Mouse (Mus musculus): ENCODE measurements at regions not wholly inside any gene's neighbourhood (a gene's known extent, or its start where the extent isn't known, plus 50 kb on each side); places are given as distances from the start of the nearest gene placed in this dataset.
"Not testable (repeated sequence)": the region's sequence is repeated elsewhere in the genome, so short reads cannot be mapped to it uniquely, and the experiment has no call there.

- no peak overlapping the region for H3K4me2 ChIP-seq (replicated peaks; ENCODE audit: low read depth, low read length)
- no peaks in the 10 kb centered on the region for H3K27me3 ChIP-seq (ENCODE audit: control insufficient read depth, insufficient read depth, low read length)
- no peaks in the 10 kb centered on the region for H3K4me1 ChIP-seq (ENCODE audit: control insufficient read depth, insufficient read depth, low read length)
- H3K9me3 ChIP-seq (ENCODE audit: control insufficient read depth, low read depth, low read length), result no peaks in the 10 kb centered on the region
- no peak overlapping the region for H3K27ac ChIP-seq (ENCODE audit: low read length)
- H3K9ac ChIP-seq (replicated peaks; ENCODE audit: low read depth, low read length), result no peak overlapping the region
- ATAC-seq (ENCODE audit: insufficient number of reproducible peaks, insufficient read depth, low FRiP score, low read depth), result no peak; the same call in 1 of the 2 replicates
- WGBS, result 15% methylated on average over 8 of the region's 8 CpGs
- H3K4me3 ChIP-seq (ENCODE audit: low read depth, low read length), result no peak overlapping the region
- H3K36me3 ChIP-seq (ENCODE audit: control insufficient read depth, insufficient read depth, low read length), result no peaks in the 10 kb centered on the region
Measured at GRCm38 (mm10) chr5:68252671-68253070, 221.0 kb downstream of the Grxcr1 start.

DNA sequence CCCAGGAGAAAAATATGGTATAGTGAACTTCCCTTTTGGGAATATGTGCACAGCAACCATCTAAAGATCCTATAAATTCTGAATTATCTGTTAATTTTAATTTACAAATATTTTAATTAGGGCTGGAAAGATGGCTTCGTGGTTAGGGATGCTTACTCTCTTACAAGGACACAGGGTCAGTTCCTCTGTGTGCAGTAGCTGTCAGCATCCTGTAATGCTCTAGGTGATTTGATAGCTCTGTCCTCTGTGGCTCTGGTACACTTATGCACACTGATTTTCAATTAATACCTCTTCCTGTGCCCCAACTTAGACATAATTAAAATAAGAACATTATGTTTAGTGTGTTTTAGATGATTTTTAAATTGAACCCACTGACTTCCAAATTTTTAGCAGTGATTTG lies 221.8 kb downstream of the Grxcr1 start:
- 34% methylated on average over 1 of the region's 1 CpGs for WGBS
- H3K4me1 ChIP-seq (ENCODE audit: control insufficient read depth, insufficient read depth, low read length), result no peaks in the 10 kb centered on the region
- H3K27me3 ChIP-seq (ENCODE audit: control insufficient read depth, insufficient read depth, low read length), result no peaks in the 10 kb centered on the region
- H3K9ac ChIP-seq (replicated peaks; ENCODE audit: low read depth, low read length), result no peak overlapping the region
- H3K4me3 ChIP-seq (ENCODE audit: low read depth, low read length), result no peak overlapping the region
- no peak for ATAC-seq (ENCODE audit: insufficient number of reproducible peaks, insufficient read depth, low FRiP score, low read depth)
- H3K27ac ChIP-seq (ENCODE audit: low read length), result no peak overlapping the region
- no peaks in the 10 kb centered on the region for H3K36me3 ChIP-seq (ENCODE audit: control insufficient read depth, insufficient read depth, low read length)
- H3K9me3 ChIP-seq (ENCODE audit: control insufficient read depth, low read depth, low read length), result no peaks in the 10 kb centered on the region
- no peak overlapping the region for H3K4me2 ChIP-seq (replicated peaks; ENCODE audit: low read depth, low read length)

- ATAC-seq (ENCODE audit: insufficient number of reproducible peaks, insufficient read depth, low FRiP score, low read depth), result no peak
- no peaks in the 10 kb centered on the region for H3K4me1 ChIP-seq (ENCODE audit: control insufficient read depth, insufficient read depth, low read length)
- 69% methylated on average over 2 of the region's 2 CpGs for WGBS
Measured at GRCm38 (mm10) chr5:68254111-68254510, 222.5 kb downstream of the Grxcr1 start.

GRCm38 (mm10) chr5:68264206-68264605 lies 232.6 kb downstream of the Grxcr1 start:
- WGBS, result 81% methylated on average over 3 of the region's 3 CpGs
- no peak for ATAC-seq (ENCODE audit: insufficient number of reproducible peaks, insufficient read depth, low FRiP score, low read depth)

More at GRCm38 (mm10) chr5:68254111-68254510, 222.5 kb downstream of the Grxcr1 start:
- Histone ChIP-seq H3K36me3 (ENCODE audit: control insufficient read depth, insufficient read depth, low read length) (no peaks in the 10 kb centered on the region), H3K4me3 (ENCODE audit: low read depth, low read length) (no peak overlapping the region), H3K9me3 (ENCODE audit: control insufficient read depth, low read depth, low read length) (no peaks in the 10 kb centered on the region), H3K27me3 (ENCODE audit: control insufficient read depth, insufficient read depth, low read length) (no peaks in the 10 kb centered on the region), H3K9ac (replicated peaks; ENCODE audit: low read depth, low read length) (no peak overlapping the region), H3K27ac (ENCODE audit: low read length) (no peak overlapping the region), H3K4me2 (replicated peaks; ENCODE audit: low read depth, low read length) (no peak overlapping the region)

DNA sequence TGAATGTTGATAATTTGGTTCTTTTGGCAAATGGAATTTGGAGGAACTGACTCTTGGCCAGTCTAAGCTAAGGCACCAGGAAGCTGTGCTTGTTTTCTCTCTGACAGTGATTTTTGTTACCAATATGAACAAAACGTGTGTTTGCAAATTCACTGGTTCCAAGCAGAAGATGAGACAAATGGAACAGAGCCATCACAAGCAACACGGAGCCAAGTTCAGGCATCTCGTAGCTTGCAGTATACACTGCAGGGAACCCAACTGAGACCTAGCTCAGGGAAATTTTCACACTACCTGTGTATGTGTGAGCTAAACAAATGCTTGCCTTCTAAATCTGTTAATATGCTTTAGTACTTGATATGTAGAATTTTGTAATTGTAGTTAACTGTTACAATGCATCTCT lies 242.6 kb downstream of the Grxcr1 start:
- Histone ChIP-seq H3K36me3 (ENCODE audit: control insufficient read depth, insufficient read depth, low read length) (no peaks in the 10 kb centered on the region), H3K9me3 (ENCODE audit: control insufficient read depth, low read depth, low read length) (no peaks in the 10 kb centered on the region), H3K27ac (ENCODE audit: low read length) (no peak overlapping the region), H3K9ac (replicated peaks; ENCODE audit: low read depth, low read length) (no peak overlapping the region), H3K4me1 (ENCODE audit: control insufficient read depth, insufficient read depth, low read length) (no peaks in the 10 kb centered on the region), H3K27me3 (ENCODE audit: control insufficient read depth, insufficient read depth, low read length) (no peaks in the 10 kb centered on the region), H3K4me3 (ENCODE audit: low read depth, low read length) (no peak overlapping the region), H3K4me2 (replicated peaks; ENCODE audit: low read depth, low read length) (no peak overlapping the region)
- ATAC-seq (ENCODE audit: insufficient number of reproducible peaks, insufficient read depth, low FRiP score, low read depth), result no peak
- 74% methylated on average over 3 of the region's 3 CpGs for WGBS

More at GRCm38 (mm10) chr5:68264206-68264605, 232.6 kb downstream of the Grxcr1 start:
- Histone ChIP-seq H3K27ac (ENCODE audit: low read length) (no peak overlapping the region), H3K4me2 (replicated peaks; ENCODE audit: low read depth, low read length) (no peak overlapping the region), H3K9ac (replicated peaks; ENCODE audit: low read depth, low read length) (no peak overlapping the region), H3K4me1 (ENCODE audit: control insufficient read depth, insufficient read depth, low read length) (no peaks in the 10 kb centered on the region), H3K4me3 (ENCODE audit: low read depth, low read length) (no peak overlapping the region), H3K27me3 (ENCODE audit: control insufficient read depth, insufficient read depth, low read length) (no peaks in the 10 kb centered on the region), H3K9me3 (ENCODE audit: control insufficient read depth, low read depth, low read length) (no peaks in the 10 kb centered on the region), H3K36me3 (ENCODE audit: control insufficient read depth, insufficient read depth, low read length) (no peaks in the 10 kb centered on the region)

DNA sequence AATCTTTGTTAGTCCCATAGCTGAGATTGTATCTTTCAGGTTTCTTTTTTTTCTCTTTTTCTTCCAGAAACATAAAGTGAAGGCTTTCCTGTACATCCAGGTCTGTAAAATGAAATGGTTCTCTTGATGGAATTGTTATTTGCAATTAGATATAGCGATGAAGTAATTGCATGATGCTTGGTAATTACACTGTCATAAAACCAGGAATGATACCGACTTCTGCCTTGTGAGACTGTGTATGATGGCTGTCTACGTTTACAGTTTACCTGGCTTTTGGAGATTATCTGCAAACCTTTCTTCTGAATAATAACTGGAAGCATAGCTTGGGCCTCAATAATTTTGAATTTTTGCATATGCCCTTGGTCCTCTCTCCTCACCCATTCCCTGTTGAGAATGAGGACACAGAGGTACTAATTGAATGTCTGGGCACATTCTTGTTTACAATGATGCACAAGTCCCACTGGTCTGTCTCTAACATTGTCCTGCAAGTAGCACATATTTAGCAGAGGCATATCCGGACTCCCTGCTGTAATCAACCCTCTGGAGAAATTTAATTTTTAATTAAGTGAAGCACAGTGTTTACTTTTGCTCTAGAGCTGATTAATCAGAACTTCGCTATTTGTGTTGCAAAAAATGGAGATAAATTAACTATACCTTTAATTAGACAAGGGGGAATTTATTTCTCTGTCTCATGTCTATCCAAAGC lies 244.1 kb downstream of the Grxcr1 start:
- WGBS, result 79% methylated on average over 5 of the region's 5 CpGs
- H3K9me3 ChIP-seq (ENCODE audit: control insufficient read depth, low read depth, low read length), result no peaks in the 10 kb centered on the region
- H3K27me3 ChIP-seq (ENCODE audit: control insufficient read depth, insufficient read depth, low read length), result no peaks in the 10 kb centered on the region
- no peak overlapping the region for H3K9ac ChIP-seq (replicated peaks; ENCODE audit: low read depth, low read length)
- no peaks in the 10 kb centered on the region for H3K4me1 ChIP-seq (ENCODE audit: control insufficient read depth, insufficient read depth, low read length)
- no peak for ATAC-seq (ENCODE audit: insufficient number of reproducible peaks, insufficient read depth, low FRiP score, low read depth)
- H3K27ac ChIP-seq (ENCODE audit: low read length), result no peak overlapping the region
- no peak overlapping the region for H3K4me3 ChIP-seq (ENCODE audit: low read depth, low read length)
- H3K4me2 ChIP-seq (replicated peaks; ENCODE audit: low read depth, low read length), result no peak overlapping the region
- H3K36me3 ChIP-seq (ENCODE audit: control insufficient read depth, insufficient read depth, low read length), result no peaks in the 10 kb centered on the region

DNA sequence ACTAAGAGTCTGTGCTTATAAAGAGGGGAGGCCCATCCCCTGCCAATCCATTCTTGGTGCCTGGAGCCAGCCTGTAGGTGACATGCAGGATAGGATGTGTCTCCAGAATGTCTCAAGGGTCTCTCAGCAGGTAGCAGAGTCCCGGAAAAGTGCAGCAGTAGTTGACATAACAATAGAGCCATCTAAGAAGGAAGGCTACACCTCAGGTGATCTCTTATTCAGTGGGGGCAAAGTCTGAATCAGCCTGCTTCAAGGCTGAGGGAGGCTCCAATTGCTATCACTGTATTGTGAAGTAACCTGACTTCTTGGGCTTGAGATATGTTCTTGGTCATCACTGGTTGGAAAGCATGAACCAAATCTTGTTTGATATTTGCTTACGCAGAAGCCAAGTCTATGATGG lies 264.1 kb downstream of the Grxcr1 start:
- H3K4me2 ChIP-seq (replicated peaks; ENCODE audit: low read depth, low read length); H3K4me3 ChIP-seq (ENCODE audit: low read depth, low read length); H3K36me3 ChIP-seq (ENCODE audit: control insufficient read depth, insufficient read depth, low read length); H3K9me3 ChIP-seq (ENCODE audit: control insufficient read depth, low read depth, low read length); ATAC-seq (ENCODE audit: insufficient number of reproducible peaks, insufficient read depth, low FRiP score, low read depth); H3K27ac ChIP-seq (ENCODE audit: low read length); H3K9ac ChIP-seq (replicated peaks; ENCODE audit: low read depth, low read length); H3K4me1 ChIP-seq (ENCODE audit: control insufficient read depth, insufficient read depth, low read length); H3K27me3 ChIP-seq (ENCODE audit: control insufficient read depth, insufficient read depth, low read length): not testable (repeated sequence)
- WGBS, result 90% methylated on average over 2 of the region's 2 CpGs

DNA sequence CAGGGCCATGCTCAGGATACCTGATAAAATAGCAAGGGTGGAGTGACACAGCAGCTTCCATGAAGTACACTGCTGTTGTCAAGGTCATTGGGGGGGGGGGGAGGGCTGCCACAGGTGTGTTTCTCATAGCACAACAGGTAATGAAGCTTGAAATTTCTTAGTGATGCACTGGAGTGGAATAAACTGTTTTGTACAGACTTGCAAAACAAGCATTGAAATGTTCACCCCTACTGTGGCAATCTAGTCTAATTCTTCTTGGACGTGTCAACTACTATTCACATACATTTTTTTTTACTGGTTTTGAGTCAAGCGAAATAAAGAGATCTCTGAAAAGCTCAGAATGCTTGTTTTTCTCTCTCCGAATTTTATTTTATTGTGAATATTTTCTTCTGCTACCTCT lies 281.6 kb downstream of the Grxcr1 start:
- no peak for ATAC-seq (ENCODE audit: insufficient number of reproducible peaks, insufficient read depth, low FRiP score, low read depth)
- Histone ChIP-seq H3K4me1 (ENCODE audit: control insufficient read depth, insufficient read depth, low read length) (no peaks in the 10 kb centered on the region), H3K4me2 (replicated peaks; ENCODE audit: low read depth, low read length) (no peak overlapping the region), H3K27me3 (ENCODE audit: control insufficient read depth, insufficient read depth, low read length) (no peaks in the 10 kb centered on the region), H3K36me3 (ENCODE audit: control insufficient read depth, insufficient read depth, low read length) (no peaks in the 10 kb centered on the region), H3K9ac (replicated peaks; ENCODE audit: low read depth, low read length) (no peak overlapping the region), H3K4me3 (ENCODE audit: low read depth, low read length) (no peak overlapping the region), H3K9me3 (ENCODE audit: control insufficient read depth, low read depth, low read length) (no peaks in the 10 kb centered on the region), H3K27ac (ENCODE audit: low read length) (no peak overlapping the region)
- WGBS, result 79% methylated on average over 3 of the region's 3 CpGs

DNA sequence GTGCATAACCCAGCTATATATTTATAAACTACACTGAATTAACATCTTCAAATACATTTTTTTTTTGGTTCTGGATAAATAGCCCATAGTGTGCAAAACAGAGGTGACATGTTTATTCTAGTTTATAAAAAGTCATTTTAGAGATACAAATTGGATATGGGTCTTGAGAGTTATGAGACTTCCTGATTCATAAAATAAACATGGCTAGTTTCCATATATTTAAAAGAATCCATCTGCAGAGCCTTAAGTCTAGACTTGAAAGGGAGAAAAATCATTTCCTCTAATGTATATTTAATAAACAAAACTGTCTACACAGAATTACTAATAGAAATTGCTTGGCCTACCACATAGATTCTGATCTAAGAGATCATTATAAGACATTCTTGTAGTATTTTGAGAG lies 287.3 kb downstream of the Grxcr1 start:
- H3K4me1 ChIP-seq (ENCODE audit: control insufficient read depth, insufficient read depth, low read length), result no peaks in the 10 kb centered on the region
- H3K9me3 ChIP-seq (ENCODE audit: control insufficient read depth, low read depth, low read length), result no peaks in the 10 kb centered on the region

More for the DNA sequence above, 287.3 kb downstream of the Grxcr1 start:
- ATAC-seq (ENCODE audit: insufficient number of reproducible peaks, insufficient read depth, low FRiP score, low read depth), result no peak; the same call in 1 of the 2 replicates
- Histone ChIP-seq H3K9ac (replicated peaks; ENCODE audit: low read depth, low read length) (no peak overlapping the region), H3K36me3 (ENCODE audit: control insufficient read depth, insufficient read depth, low read length) (no peaks in the 10 kb centered on the region), H3K27me3 (ENCODE audit: control insufficient read depth, insufficient read depth, low read length) (no peaks in the 10 kb centered on the region), H3K4me2 (replicated peaks; ENCODE audit: low read depth, low read length) (no peak overlapping the region), H3K27ac (ENCODE audit: low read length) (no peak overlapping the region), H3K4me3 (ENCODE audit: low read depth, low read length) (no peak overlapping the region)

All from stomach, embryonic 14.5 days (tissue).